Mouse (Mus musculus) cerebellum, adult 18-20 months (tissue): ENCODE results near the gene Olfr1015.

Source experiments
- DNase-seq, 2 experiments: peaks; one replicate each; pipeline ENCODE4 v3.0.0; 2021

Olfr1015 gene

DNA sequence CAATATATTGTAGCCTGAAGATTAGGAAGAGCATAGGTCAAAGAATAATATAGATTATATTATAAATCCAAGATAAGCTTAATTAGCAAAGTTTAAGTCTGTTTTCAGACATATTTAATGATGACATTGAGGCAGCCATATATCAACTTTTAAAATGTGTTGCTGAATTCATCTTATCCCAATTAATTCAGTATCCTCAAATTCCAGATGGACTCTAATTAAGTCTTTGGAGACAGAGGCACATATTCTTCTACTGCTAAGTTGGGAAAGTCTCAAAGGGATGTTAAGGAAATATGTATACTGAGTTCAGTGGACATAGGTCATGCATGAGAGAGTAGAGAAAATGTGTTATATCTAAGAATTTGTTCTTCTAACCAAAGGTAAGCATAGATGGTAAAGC lies at the start of gene Olfr1015:
Gene Olfr1015 (plus strand): TSS at position 301 of the 400 bp plus-strand sequence.
- DNase-seq: no peak

DNA sequence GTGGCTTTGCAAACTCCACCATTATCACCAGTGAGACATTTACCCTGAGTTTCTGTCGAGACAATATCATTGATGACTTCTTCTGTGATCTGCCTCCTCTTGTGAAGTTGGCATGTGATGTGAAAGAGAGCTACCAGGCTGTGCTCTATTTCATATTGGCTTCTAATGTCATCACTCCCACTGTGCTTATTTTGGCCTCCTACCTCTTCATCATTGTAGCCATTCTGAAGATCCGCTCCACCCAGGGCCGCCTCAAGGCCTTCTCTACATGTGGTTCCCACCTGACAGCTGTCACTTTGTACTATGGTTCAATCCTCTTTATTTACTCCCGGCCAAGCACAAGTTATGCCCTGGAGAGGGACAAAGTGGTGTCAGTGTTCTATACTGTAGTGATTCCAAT lies 28.0 kb upstream of the Olfr1015 start:
- DNase-seq: no peak

DNA sequence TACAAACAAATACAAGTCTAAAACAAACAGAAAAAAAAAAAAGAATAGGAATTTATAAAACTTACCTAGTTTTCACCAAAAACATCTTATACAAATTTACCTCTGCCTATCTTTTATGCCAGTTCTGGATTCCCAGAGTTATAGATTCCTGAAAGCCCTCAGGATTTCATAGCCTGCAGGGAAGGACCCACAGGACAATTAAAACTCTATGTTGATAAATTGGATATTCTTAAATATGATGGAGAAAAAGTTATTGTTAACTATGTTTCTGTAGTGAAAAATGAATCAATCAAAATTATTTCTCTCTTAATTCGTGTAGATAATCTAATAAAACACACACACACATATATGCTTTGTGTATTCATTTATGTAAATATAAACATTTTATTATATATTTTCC lies 19.2 kb upstream of the Olfr1015 start, which contains the start of gene Olfr1012:
Gene Olfr1012 (minus strand): TSS at position 101 of the 400 bp plus-strand sequence.
- no peak for DNase-seq

DNA sequence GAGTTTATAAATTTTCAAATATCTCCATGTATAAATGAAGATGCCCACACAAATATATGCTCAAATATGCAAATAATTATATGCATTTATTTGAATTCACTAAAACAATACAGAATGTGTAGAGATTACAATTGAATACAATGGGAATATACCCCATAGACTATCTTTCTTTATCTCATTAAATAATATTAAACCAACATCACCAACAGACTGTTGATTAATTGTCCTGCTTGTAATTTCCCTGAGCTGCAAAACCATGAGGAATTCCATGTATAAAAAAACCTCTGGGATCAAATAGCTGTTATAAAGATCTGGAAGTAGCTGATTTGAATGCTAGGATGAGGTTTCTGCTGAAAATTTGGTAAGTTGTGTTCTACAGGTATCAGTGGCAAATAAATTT lies 15.0 kb upstream of the Olfr1015 start, which contains the start of gene Olfr1013:
Gene Olfr1013 (plus strand): TSS at position 301 of the 400 bp plus-strand sequence.
- DNase-seq: no peak

DNA sequence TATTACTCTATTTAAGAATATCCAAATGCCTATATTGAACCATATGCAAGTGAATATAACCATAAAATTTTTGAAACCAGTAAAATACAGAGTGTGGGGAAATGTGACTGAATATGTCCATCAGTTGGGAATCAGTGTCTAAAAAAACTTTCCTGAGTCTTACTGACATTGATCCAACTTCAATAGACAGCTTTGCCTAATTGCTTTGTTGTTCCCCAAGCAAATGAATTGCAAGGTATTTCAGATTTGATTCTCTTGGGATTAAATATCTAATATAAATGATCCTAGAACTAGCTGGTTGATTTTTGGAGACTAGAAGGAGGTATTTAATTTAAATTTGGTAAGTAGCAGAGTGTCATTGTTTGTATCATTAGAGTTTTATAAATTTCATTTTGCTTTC lies 9.4 kb upstream of the Olfr1015 start, which contains the start of gene Olfr1014:
Gene Olfr1014 (plus strand): TSS at position 301 of the 400 bp plus-strand sequence.
- DNase-seq: no peak

DNA sequence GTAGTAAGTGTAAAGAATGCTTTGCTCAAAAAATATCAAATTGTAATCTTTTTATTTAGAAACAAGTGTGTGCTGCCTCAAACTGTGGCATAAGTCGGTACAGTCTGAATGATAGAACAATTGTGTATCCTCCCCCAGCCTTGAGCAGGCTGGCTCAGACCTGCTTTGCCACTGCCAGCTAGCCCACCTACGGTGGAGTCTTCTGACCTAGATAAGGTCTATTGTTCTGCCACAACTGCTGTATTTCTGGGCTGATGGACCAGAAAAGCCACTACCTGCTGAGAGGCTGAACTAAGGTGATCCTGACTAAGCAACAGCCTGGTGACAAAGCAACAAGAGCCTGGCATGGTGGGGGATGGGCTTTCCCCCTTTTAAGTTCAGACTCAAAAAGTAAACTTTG lies 10.5 kb downstream of the Olfr1015 start:
- DNase-seq: no peak

DNA sequence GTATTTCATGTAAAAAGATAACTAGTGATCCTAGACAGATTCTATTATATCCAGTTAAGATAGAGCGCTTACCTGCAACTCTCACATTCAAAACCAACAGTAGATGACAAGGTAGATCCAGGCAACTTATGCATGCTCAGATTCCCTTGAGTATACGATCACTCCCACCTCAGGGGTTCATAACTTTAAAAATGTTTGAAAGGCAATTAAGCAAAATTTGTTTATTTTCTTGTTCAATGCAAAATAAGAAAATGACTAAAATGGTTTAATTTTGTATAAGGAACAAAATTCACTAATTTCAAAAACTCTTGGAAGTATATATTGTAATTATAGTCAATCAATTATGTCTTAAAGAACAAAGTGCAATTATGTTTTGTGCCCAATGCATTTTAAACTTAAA lies 20.6 kb downstream of the Olfr1015 start, which contains the start of gene Olfr1016:
Gene Olfr1016 (minus strand): TSS at position 101 of the 400 bp plus-strand sequence.
- DNase-seq: no peak

DNA sequence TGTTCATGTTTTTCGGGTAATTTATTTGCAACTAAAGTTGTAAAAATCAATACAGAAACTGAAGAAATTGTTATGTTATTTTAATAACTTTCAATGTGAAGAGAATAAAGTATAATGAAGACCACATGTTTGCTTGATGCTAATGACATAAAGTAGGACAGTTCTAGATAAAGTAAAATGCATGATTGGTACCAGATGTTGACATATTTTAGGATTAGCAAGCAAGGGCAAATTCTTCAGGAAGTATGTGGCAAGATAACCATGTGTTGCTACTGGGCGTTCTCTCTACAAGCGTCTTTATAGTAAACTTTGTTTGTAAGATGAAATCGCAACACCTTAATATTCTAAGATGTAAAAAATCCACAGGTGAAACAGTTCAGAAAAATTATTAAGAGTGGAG lies 22.7 kb downstream of the Olfr1015 start:
- DNase-seq: no peak

DNA sequence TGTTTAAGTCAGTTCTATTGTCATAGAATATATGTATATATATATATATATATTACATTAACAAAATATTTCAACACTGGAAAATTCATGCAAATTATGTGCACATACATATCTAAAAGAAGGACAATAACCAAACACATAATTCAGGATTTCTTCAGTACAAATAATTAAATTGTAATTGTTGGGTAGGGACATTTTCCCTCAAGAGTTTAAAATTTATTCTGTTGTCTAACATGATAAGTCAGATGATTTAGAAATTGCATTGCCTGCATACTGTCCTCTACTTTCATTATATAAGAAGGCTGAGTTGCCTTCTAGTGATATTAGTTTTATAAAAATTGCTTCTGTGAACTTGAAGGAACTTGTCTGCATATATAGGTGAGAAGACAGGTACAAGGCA lies 36.4 kb downstream of the Olfr1015 start, which contains the start of gene Olfr1018:
Gene Olfr1018 (plus strand): TSS at position 301 of the 400 bp plus-strand sequence.
- no peak for DNase-seq
